ENCODE assay signal across 8 mouse cellular contexts in genomic region chr16:18031752-18032151, GRCm38 (mm10). TPM values are rescaled to one million over a fixed set of nuclear protein-coding genes. Genes with fewer than 3 reads are reported as not detected.
DNase-seq lines count a peak whose midpoint lies in the region; ATAC-seq and TF ChIP-seq lines count a peak whose summit lies in the region.
"Had no signal": no experiment of that assay in that cellular context is flagged by ENCODE, and none has a peak within 500 bp of the region (broad histone marks: within the 10 kb centered on the region; RNA-seq: fewer than 3 reads in every experiment).

No protein-coding gene starts in this region.

- WGBS in hindbrain, embryonic 14.5 days, result 60% methylated on average over 2 of the region's 2 CpGs
- 57% methylated on average over 2 of the region's 2 CpGs for WGBS in hindbrain, embryonic 13.5 days
- WGBS in thymus, adult 2 months, result 35% methylated on average over 2 of the region's 2 CpGs
- WGBS in midbrain, embryonic 10.5 days, result 47% methylated on average over 2 of the region's 2 CpGs

- H3K4me3 ChIP-seq in hindbrain, embryonic 14.5 days (replicated peaks; ENCODE audit: low read length), result no peak overlapping the region
- no peak overlapping the region for H3K4me3 ChIP-seq in hindbrain, embryonic 13.5 days
- H3K4me3 ChIP-seq in thymus, adult 2 months (ENCODE audit: control insufficient read depth, insufficient read depth, low read length), result no peak overlapping the region
- no peak overlapping the region for H3K4me3 ChIP-seq in midbrain, embryonic 10.5 days
- H3K4me3 ChIP-seq: midbrain, embryonic 12.5 days had no signal

- H3K36me3 ChIP-seq in hindbrain, embryonic 14.5 days (replicated peaks; ENCODE audit: control insufficient read depth, insufficient read depth), result no peaks in the 10 kb centered on the region
- no peaks in the 10 kb centered on the region for H3K36me3 ChIP-seq in hindbrain, embryonic 13.5 days
- H3K36me3 ChIP-seq in thymus, adult 2 months (ENCODE audit: control insufficient read depth, insufficient read depth, low read length), result no peaks in the 10 kb centered on the region
- no peaks in the 10 kb centered on the region for H3K36me3 ChIP-seq in midbrain, embryonic 10.5 days
- H3K36me3 ChIP-seq: midbrain, embryonic 12.5 days had no signal

- H3K27ac ChIP-seq in hindbrain, embryonic 14.5 days, result no peak overlapping the region
- no peak overlapping the region for H3K27ac ChIP-seq in hindbrain, embryonic 13.5 days
- H3K27ac ChIP-seq in thymus, adult 2 months (ENCODE audit: control insufficient read depth, insufficient read depth, low read length), result no peak overlapping the region
- no peak overlapping the region for H3K27ac ChIP-seq in midbrain, embryonic 10.5 days (replicated peaks)
- H3K27ac ChIP-seq: midbrain, embryonic 12.5 days had no signal

- ATAC-seq in hindbrain, embryonic 14.5 days (ENCODE audit: low FRiP score), result no peak
- ATAC-seq in hindbrain, embryonic 13.5 days (ENCODE audit: low FRiP score), result no peak

- no peaks in the 10 kb centered on the region for H3K4me1 ChIP-seq in hindbrain, embryonic 14.5 days (replicated peaks; ENCODE audit: control insufficient read depth, insufficient read depth, low read length)
- H3K4me1 ChIP-seq in hindbrain, embryonic 13.5 days (replicated peaks), result no peaks in the 10 kb centered on the region
- H3K4me1 ChIP-seq in thymus, adult 2 months (replicated peaks; ENCODE audit: control insufficient read depth, insufficient read depth, low read length), result no peaks in the 10 kb centered on the region
- H3K4me1 ChIP-seq in midbrain, embryonic 10.5 days, result 0 out of 2 replicates have a peak, but pooled peaks cover 3% of the 10 kb centered on the region
- H3K4me1 ChIP-seq: midbrain, embryonic 12.5 days had no signal

- DNase-seq in hindbrain, embryonic 14.5 days (ENCODE audit: low spot score), result peak; percentile 45
- DNase-seq in thymus, adult 2 months, result peak; percentile 43
- no peak for DNase-seq in thymus, adult 18-20 months
- DNase-seq in forelimb bud, embryonic 11.5 days (ENCODE audit: low read depth, low spot score), result peak; percentile 9
- DNase-seq in testis, postnatal 10 days (ENCODE audit: low spot score), result no peak
- no peak for DNase-seq in midbrain, embryonic 10.5 days (ENCODE audit: low spot score)

- no peak for TF ChIP-seq POLR2A in thymus, adult 2 months (IDR thresholded peaks at IDR 0.05; ENCODE audit: control insufficient read depth, extremely low read depth, insufficient read depth, low read length, poor library complexity)

- H3K9me3 ChIP-seq in hindbrain, embryonic 14.5 days (ENCODE audit: control insufficient read depth, low read length), result no peaks in the 10 kb centered on the region
- no peaks in the 10 kb centered on the region for H3K9me3 ChIP-seq in hindbrain, embryonic 13.5 days
- H3K9me3 ChIP-seq in midbrain, embryonic 10.5 days (replicated peaks), result no peaks in the 10 kb centered on the region
- H3K9me3 ChIP-seq: midbrain, embryonic 12.5 days had no signal

- no peak overlapping the region for H3K9ac ChIP-seq in hindbrain, embryonic 14.5 days
- no peak overlapping the region for H3K9ac ChIP-seq in hindbrain, embryonic 13.5 days
- H3K9ac ChIP-seq: midbrain, embryonic 12.5 days had no signal

- no peaks in the 10 kb centered on the region for H3K27me3 ChIP-seq in hindbrain, embryonic 14.5 days (ENCODE audit: control insufficient read depth, insufficient read depth, low read length)
- no peaks in the 10 kb centered on the region for H3K27me3 ChIP-seq in hindbrain, embryonic 13.5 days
- H3K27me3 ChIP-seq in thymus, adult 2 months (ENCODE audit: control insufficient read depth, insufficient read depth, low read length), result no peaks in the 10 kb centered on the region
- no peaks in the 10 kb centered on the region for H3K27me3 ChIP-seq in midbrain, embryonic 10.5 days (ENCODE audit: low read depth, poor library complexity, severe bottlenecking)

- no peak overlapping the region for H3K4me2 ChIP-seq in hindbrain, embryonic 14.5 days (replicated peaks)
- H3K4me2 ChIP-seq in hindbrain, embryonic 13.5 days, result no peak overlapping the region
- H3K4me2 ChIP-seq: midbrain, embryonic 12.5 days had no signal

- TF ChIP-seq CTCF in thymus, adult 2 months (IDR thresholded peaks at IDR 0.05; ENCODE audit: borderline replicate concordance, control insufficient read depth, extremely low read depth, insufficient read depth, low read length, poor library complexity), result no peak

RNA-seq across cellular contexts. Expression of gene Dgcr6, which starts 20.9 kb away (rescaled TPM):
- 128 and 156 TPM in 2 replicates for polyA plus RNA-seq in hindbrain, embryonic 14.5 days (2014; fragmentation: Nextera tagmentation; extraction: Ambion mirVana)
- polyA plus RNA-seq in hindbrain, embryonic 13.5 days (2015; fragmentation: Nextera tagmentation; extraction: Ambion mirVana), result 167 and 179 TPM in 2 replicates
- polyA plus RNA-seq in thymus, adult 2 months (2012; rRNA removed), result 110 and 117 TPM in 2 replicates
- 158 and 162 TPM in 2 replicates for polyA plus RNA-seq in midbrain, embryonic 10.5 days (2016; fragmentation: Nextera tagmentation; extraction: Ambion mirVana)

RNA-seq across cellular contexts. Expression of gene Vpreb2, which starts 51.5 kb away (rescaled TPM):
- not detected in 2 replicates for polyA plus RNA-seq in hindbrain, embryonic 14.5 days (2014; fragmentation: Nextera tagmentation; extraction: Ambion mirVana)
- polyA plus RNA-seq in hindbrain, embryonic 13.5 days (2015; fragmentation: Nextera tagmentation; extraction: Ambion mirVana), result not detected in 2 replicates
- 0.49 TPM in 1 of 2 replicates, not detected in the other for polyA plus RNA-seq in thymus, adult 2 months (2012; rRNA removed)
- not detected in 2 replicates for polyA plus RNA-seq in midbrain, embryonic 10.5 days (2016; fragmentation: Nextera tagmentation; extraction: Ambion mirVana)
- polyA plus RNA-seq: midbrain, embryonic 12.5 days had no signal

RNA-seq across cellular contexts. Expression of gene Prodh, which starts 58.3 kb away (rescaled TPM):
- 2.8 and 3.1 TPM in 2 replicates for polyA plus RNA-seq in hindbrain, embryonic 14.5 days (2014; fragmentation: Nextera tagmentation; extraction: Ambion mirVana)
- polyA plus RNA-seq in hindbrain, embryonic 13.5 days (2015; fragmentation: Nextera tagmentation; extraction: Ambion mirVana), result 4.8 TPM in 2 replicates
- 74.1 and 84.2 TPM in 2 replicates for polyA plus RNA-seq in thymus, adult 2 months (2012; rRNA removed)
- 13.0 and 15.1 TPM in 2 replicates for polyA plus RNA-seq in midbrain, embryonic 10.5 days (2016; fragmentation: Nextera tagmentation; extraction: Ambion mirVana)

Comparison
In these comparisons a context has a peak if more than half of its experiments do, and no peak if none do; other contexts are left out.
1. DNase-seq: peak in hindbrain, embryonic 14.5 days (single experiment), thymus, adult 2 months (single experiment) and forelimb bud, embryonic 11.5 days (single experiment); none in thymus, adult 18-20 months (0 of 2), testis, postnatal 10 days (single experiment) and midbrain, embryonic 10.5 days (single experiment).